Mouse (Mus musculus): ENCODE measurements at regions not wholly inside any gene's neighbourhood (a gene's known extent, or its start where the extent isn't known, plus 50 kb on each side); places are given as distances from the start of the nearest gene placed in this dataset.

DNA sequence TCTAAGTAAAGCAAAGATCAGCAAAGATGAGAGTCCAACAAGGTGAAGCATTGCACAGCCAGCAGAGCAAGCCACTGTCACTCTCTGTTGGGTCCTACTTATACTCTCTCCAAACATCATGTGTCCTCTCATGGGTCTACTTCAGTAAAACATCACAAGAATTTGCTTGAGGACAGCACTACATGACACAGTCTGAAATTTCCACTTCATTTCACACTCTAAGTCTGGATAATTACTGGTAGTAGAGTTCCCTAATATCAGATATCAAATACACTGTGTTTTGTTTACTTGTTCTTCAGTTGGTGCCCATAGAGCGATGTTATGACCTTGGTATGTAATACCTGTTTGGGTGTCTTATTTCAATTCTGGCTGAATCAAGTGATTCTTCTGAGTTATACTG lies 280.7 kb downstream of the Myh15 start:
- H3K36me3 ChIP-seq (replicated peaks; ENCODE audit: insufficient read depth, low read length) = no peaks in the 10 kb centered on the region
- H3K9ac ChIP-seq (replicated peaks) = no peak overlapping the region
- no peak for TF ChIP-seq EP300 (IDR thresholded peaks at IDR 0.05; ENCODE audit: low read depth)
- H3K4me3 ChIP-seq (ENCODE audit: low read depth, low read length) = no peak overlapping the region
- no peaks in the 10 kb centered on the region for H3K4me1 ChIP-seq (ENCODE audit: insufficient read depth)
- no peak overlapping the region for H3K27ac ChIP-seq (ENCODE audit: low read depth)
- no peaks in the 10 kb centered on the region for H3K27me3 ChIP-seq (ENCODE audit: insufficient read depth, low read length)
- no peak overlapping the region for H3K4me2 ChIP-seq (ENCODE audit: low read depth, low read length)
- no peaks in the 10 kb centered on the region for H3K9me3 ChIP-seq (ENCODE audit: low read length)
- 88% methylated on average over 1 of the region's 1 CpGs for WGBS (ENCODE audit: insufficient replicate concordance)
- DNase-seq (no peak), ATAC-seq (no peak)

DNA sequence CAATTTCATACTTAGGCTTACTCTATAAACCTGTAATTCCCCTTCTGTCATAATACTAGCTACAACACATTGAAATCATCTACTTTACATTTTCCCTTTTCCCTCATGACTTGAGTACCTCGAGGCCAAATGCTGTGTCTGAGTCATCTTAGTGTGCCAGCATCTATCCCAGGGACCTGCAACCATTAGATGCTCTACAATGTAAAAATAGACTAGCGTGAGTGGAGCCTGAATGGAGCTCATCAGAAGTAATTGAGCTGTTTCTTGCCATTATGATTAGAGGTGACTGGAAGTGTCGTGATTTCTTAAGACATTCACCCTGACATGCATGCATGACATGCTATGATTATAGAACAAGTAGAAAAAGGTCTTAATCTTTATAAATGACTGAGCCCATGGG lies 301.1 kb downstream of the Myh15 start:
- H3K4me1 ChIP-seq (ENCODE audit: insufficient read depth) = no peaks in the 10 kb centered on the region
- H3K27ac ChIP-seq (ENCODE audit: low read depth) = no peak overlapping the region
- TF ChIP-seq CTCF (IDR thresholded peaks at IDR 0.05; ENCODE audit: low read depth) (no peak), EP300 (IDR thresholded peaks at IDR 0.05; ENCODE audit: low read depth) (no peak)
- DNase-seq (no peak), ATAC-seq (no peak)
- WGBS (ENCODE audit: insufficient replicate concordance) = 75% methylated on average over 3 of the region's 3 CpGs
- H3K4me3 ChIP-seq (ENCODE audit: low read depth, low read length) = no peak overlapping the region
- H3K9me3 ChIP-seq (ENCODE audit: low read length) = no peaks in the 10 kb centered on the region
- H3K4me2 ChIP-seq (ENCODE audit: low read depth, low read length) = no peak overlapping the region
- no peak overlapping the region for H3K9ac ChIP-seq (replicated peaks)
- no peaks in the 10 kb centered on the region for H3K27me3 ChIP-seq (ENCODE audit: insufficient read depth, low read length)
- H3K36me3 ChIP-seq (replicated peaks; ENCODE audit: insufficient read depth, low read length) = no peaks in the 10 kb centered on the region

DNA sequence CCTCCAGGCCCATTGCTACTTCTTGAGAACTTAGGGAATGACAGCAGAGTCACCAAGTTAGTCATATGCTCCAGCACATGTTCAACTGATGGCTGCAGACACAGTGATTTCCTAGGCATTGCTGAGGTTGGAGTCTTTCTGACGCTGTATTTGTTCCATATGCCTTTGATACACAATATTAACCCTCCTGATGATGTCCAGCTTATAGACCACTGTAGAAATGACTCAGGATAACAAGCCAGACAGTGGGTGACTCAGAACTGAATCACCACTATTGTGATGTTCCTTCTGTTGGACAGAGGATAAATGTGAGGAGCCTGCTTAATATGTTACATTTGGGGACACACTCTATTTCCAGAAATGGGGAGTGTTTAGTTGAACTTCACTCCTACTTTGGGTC lies 304.4 kb downstream of the Myh15 start:
- 50% methylated on average over 1 of the region's 1 CpGs for WGBS (ENCODE audit: insufficient replicate concordance)
- ATAC-seq (no peak), DNase-seq (no peak)
- H3K9me3 ChIP-seq (ENCODE audit: low read length) = no peaks in the 10 kb centered on the region
- no peaks in the 10 kb centered on the region for H3K27me3 ChIP-seq (ENCODE audit: insufficient read depth, low read length)
- H3K27ac ChIP-seq (ENCODE audit: low read depth) = no peak overlapping the region
- no peak overlapping the region for H3K9ac ChIP-seq (replicated peaks)
- no peaks in the 10 kb centered on the region for H3K36me3 ChIP-seq (replicated peaks; ENCODE audit: insufficient read depth, low read length)
- no peak overlapping the region for H3K4me3 ChIP-seq (ENCODE audit: low read depth, low read length)
- no peak overlapping the region for H3K4me2 ChIP-seq (ENCODE audit: low read depth, low read length)
- H3K4me1 ChIP-seq (ENCODE audit: insufficient read depth) = no peaks in the 10 kb centered on the region
- no peak for TF ChIP-seq CTCF (IDR thresholded peaks at IDR 0.05; ENCODE audit: low read depth)
- no peak for TF ChIP-seq EP300 (IDR thresholded peaks at IDR 0.05; ENCODE audit: low read depth)

DNA sequence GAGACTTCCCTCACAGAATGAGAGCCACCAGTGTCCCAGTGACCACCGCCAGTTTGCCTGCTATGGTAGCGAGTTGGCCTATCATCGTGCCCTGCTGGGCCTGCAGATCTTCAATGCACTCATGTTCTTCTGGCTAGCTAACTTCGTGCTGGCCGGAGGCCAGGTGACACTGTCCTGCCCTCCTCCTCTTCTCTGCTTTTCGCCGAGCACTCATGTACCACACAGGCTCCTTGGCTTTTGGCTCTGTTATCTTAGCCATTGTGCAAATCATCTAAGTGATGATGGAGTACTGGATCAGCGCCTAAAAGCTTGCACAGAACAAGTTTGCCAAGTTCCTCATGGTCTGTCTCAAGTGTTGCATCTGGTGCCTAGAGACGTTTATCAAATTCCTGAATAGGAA lies 312.2 kb downstream of the Myh15 start:
- no peak overlapping the region for H3K9ac ChIP-seq (replicated peaks)
- ATAC-seq (no peak), DNase-seq (no peak)
- no peak for TF ChIP-seq CTCF (IDR thresholded peaks at IDR 0.05; ENCODE audit: low read depth)
- no peak for TF ChIP-seq EP300 (IDR thresholded peaks at IDR 0.05; ENCODE audit: low read depth)
- 75% methylated on average over 9 of the region's 9 CpGs for WGBS (ENCODE audit: insufficient replicate concordance)
- H3K4me1 ChIP-seq (ENCODE audit: insufficient read depth) = no peaks in the 10 kb centered on the region
- no peaks in the 10 kb centered on the region for H3K36me3 ChIP-seq (replicated peaks; ENCODE audit: insufficient read depth, low read length)
- no peak overlapping the region for H3K4me2 ChIP-seq (ENCODE audit: low read depth, low read length)
- H3K4me3 ChIP-seq (ENCODE audit: low read depth, low read length) = no peak overlapping the region
- H3K27me3 ChIP-seq (ENCODE audit: insufficient read depth, low read length) = no peaks in the 10 kb centered on the region
- no peaks in the 10 kb centered on the region for H3K9me3 ChIP-seq (ENCODE audit: low read length)
- H3K27ac ChIP-seq (ENCODE audit: low read depth) = no peak overlapping the region

DNA sequence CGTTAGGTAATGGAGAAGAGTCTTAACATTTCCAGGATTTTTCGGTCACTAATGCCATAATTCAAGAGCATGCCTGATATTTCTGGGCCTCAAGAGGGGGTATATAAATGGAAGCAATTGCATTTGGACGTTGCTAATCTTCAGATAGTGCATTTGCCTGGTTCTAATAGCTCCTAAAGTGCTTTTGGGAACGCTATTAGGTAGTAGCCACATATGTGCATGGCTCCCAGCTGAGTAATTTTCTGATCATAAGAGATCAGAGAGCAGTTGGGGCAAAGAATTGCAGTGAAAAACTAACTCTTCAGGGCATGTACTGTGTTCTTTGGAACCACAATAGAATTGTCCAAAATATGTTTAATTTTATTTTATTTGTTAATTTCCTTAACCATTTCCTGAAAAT lies 317.8 kb downstream of the Myh15 start:
- TF ChIP-seq CTCF (IDR thresholded peaks at IDR 0.05; ENCODE audit: low read depth) (no peak), EP300 (IDR thresholded peaks at IDR 0.05; ENCODE audit: low read depth) (no peak)
- 60% methylated on average over 4 of the region's 4 CpGs for WGBS (ENCODE audit: insufficient replicate concordance)

DNA sequence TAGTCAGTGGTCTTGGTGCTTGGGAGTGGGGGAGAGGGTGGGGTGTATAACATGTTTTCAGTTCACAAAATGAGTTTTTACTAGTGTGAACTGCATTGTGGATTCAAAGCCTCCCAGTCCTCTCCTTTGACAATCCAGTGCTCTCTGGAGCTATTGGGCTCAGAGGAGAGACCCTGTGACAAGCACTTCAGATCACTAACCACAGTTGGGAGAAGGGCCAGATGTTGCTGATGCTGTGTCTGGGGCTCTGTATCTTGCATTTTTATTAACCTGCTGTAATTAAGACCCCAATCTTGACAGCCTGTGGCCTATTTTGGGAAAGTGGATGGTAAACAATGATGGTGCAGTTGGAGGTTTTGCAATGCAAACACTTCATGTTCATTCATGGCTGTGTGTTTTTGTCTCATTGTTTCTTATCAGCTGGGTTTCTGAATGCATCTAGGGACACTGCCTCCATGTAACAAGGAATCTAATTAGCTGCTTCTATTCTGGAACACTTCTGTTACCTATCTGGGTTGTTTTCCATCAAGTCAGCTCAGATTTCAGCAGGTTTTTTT lies 320.0 kb upstream of the Ift57 start:
- no peak for DNase-seq
- H3K9me3 ChIP-seq (ENCODE audit: low read length) = no peaks in the 10 kb centered on the region
- no peak overlapping the region for H3K4me2 ChIP-seq (ENCODE audit: low read depth, low read length)
- no peak for TF ChIP-seq EP300 (IDR thresholded peaks at IDR 0.05; ENCODE audit: low read depth)
- TF ChIP-seq CTCF (IDR thresholded peaks at IDR 0.05; ENCODE audit: low read depth) = no peak
- H3K36me3 ChIP-seq (replicated peaks; ENCODE audit: insufficient read depth, low read length) = no peaks in the 10 kb centered on the region
- ATAC-seq = no peak
- no peaks in the 10 kb centered on the region for H3K27me3 ChIP-seq (ENCODE audit: insufficient read depth, low read length)
- H3K4me1 ChIP-seq (ENCODE audit: insufficient read depth) = no peaks in the 10 kb centered on the region
- no peak overlapping the region for H3K9ac ChIP-seq (replicated peaks)
- H3K4me3 ChIP-seq (ENCODE audit: low read depth, low read length) = no peak overlapping the region
- no peak overlapping the region for H3K27ac ChIP-seq (ENCODE audit: low read depth)

More for the DNA sequence above, 317.8 kb downstream of the Myh15 start:
- DNase-seq (no peak), ATAC-seq (no peak)
- H3K9me3 ChIP-seq (ENCODE audit: low read length) = no peaks in the 10 kb centered on the region
- H3K4me2 ChIP-seq (ENCODE audit: low read depth, low read length) = no peak overlapping the region
- no peak overlapping the region for H3K27ac ChIP-seq (ENCODE audit: low read depth)
- no peaks in the 10 kb centered on the region for H3K36me3 ChIP-seq (replicated peaks; ENCODE audit: insufficient read depth, low read length)
- H3K4me1 ChIP-seq (ENCODE audit: insufficient read depth) = no peaks in the 10 kb centered on the region
- H3K27me3 ChIP-seq (ENCODE audit: insufficient read depth, low read length) = no peaks in the 10 kb centered on the region
- no peak overlapping the region for H3K9ac ChIP-seq (replicated peaks)
- H3K4me3 ChIP-seq (ENCODE audit: low read depth, low read length) = no peak overlapping the region

DNA sequence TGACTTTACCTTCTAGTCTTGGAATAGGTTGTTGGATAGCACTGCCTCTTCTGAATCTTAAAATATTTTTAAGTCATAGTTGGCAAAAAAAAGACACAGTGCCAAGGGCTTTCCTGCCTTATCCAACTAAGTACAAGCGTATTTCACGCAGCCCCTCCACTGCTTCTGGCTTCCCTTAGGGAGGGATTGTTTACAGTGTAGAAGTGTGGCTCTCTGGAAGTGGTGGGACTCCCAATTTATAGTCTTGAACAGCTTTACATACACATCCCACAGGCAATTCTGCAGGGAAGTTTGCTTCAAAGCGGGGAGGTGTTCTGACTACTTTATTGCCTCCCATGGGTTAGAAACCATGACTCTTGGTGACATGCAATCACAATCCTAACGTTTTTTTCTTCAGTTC lies 310.9 kb upstream of the Ift57 start:
- H3K27me3 ChIP-seq (ENCODE audit: insufficient read depth, low read length) = no peaks in the 10 kb centered on the region
- H3K36me3 ChIP-seq (replicated peaks; ENCODE audit: insufficient read depth, low read length) = no peaks in the 10 kb centered on the region
- H3K4me1 ChIP-seq (ENCODE audit: insufficient read depth) = no peaks in the 10 kb centered on the region
- no peak for DNase-seq
- H3K27ac ChIP-seq (ENCODE audit: low read depth) = no peak overlapping the region
- no peak for TF ChIP-seq CTCF (IDR thresholded peaks at IDR 0.05; ENCODE audit: low read depth)
- no peak for TF ChIP-seq EP300 (IDR thresholded peaks at IDR 0.05; ENCODE audit: low read depth)
- ATAC-seq = no peak
- no peaks in the 10 kb centered on the region for H3K9me3 ChIP-seq (ENCODE audit: low read length)
- H3K4me3 ChIP-seq (ENCODE audit: low read depth, low read length) = no peak overlapping the region
- WGBS (ENCODE audit: insufficient replicate concordance) = 59% methylated on average over 4 of the region's 4 CpGs
- H3K4me2 ChIP-seq (ENCODE audit: low read depth, low read length) = no peak overlapping the region
- H3K9ac ChIP-seq (replicated peaks) = no peak overlapping the region

All from liver, postnatal 0 days (tissue).